Mouse (Mus musculus) CH12.LX (cell line): ENCODE results near the gene Hbs1l. TPM values are rescaled to one million over a fixed set of nuclear protein-coding genes. Genes with fewer than 3 reads are reported as not detected.

ENCODE experiments used
- DNase-seq: peaks from one replicate; pipeline ENCODE4 v3.0.0-alpha.2; 2013; ENCODE audit errors: extremely low read depth
- H3K27ac ChIP-seq: 2 replicates; pipeline ENCODE4 v1.5.1; 2012; ENCODE audit warnings: low read depth, mild to moderate bottlenecking, control low read depth, moderate library complexity; ENCODE audit not compliant: insufficient read depth
- H3K27me3 ChIP-seq: replicated peaks from 2 replicates; pipeline ENCODE3; 2012; ENCODE audit warnings: inconsistent platforms
- H3K36me3 ChIP-seq, 2 experiments: replicated peaks in 1 of 2; 2 replicates each; pipeline versions ENCODE3 to v1.6.1; 2012; ENCODE audit warnings: inconsistent platforms in 1 of 2, low read length in 1 of 2, mild to moderate bottlenecking in 1 of 2, mixed read lengths in 1 of 2, moderate library complexity in 1 of 2; ENCODE audit not compliant: control insufficient read depth in 1 of 2, insufficient read depth in 1 of 2
- H3K4me1 ChIP-seq, 2 experiments: 2 replicates each; pipeline ENCODE4 v1.6.1; 2012; ENCODE audit warnings: inconsistent platforms in 1 of 2, moderate library complexity in 1 of 2; ENCODE audit not compliant: insufficient read depth in 2 of 2, control insufficient read depth in 1 of 2
- H3K4me2 ChIP-seq: 2 replicates; pipeline ENCODE4 v1.6.1; 2012; ENCODE audit warnings: low read depth, mild to moderate bottlenecking, control low read depth; ENCODE audit not compliant: poor library complexity, insufficient read depth, severe bottlenecking
- H3K4me3 ChIP-seq, 3 experiments: fragments of 150-350 bp in 1 of 3; sonication (generic) in 1 of 3; replicated peaks in 1 of 3; 2 replicates each; pipeline versions ENCODE3 to v1.5.1; 2011 to 2012; ENCODE audit warnings: low read depth in 2 of 3, low read length in 2 of 3, mild to moderate bottlenecking in 2 of 3, moderate library complexity in 2 of 3, control low read depth in 1 of 3, improper control_type of control experiment in 1 of 3, inconsistent platforms in 1 of 3, mixed read lengths in 1 of 3; ENCODE audit not compliant: poor library complexity in 1 of 3
- H3K79me2 ChIP-seq: replicated peaks from 2 replicates; pipeline ENCODE4 v1.6.1; 2012; ENCODE audit warnings: mild to moderate bottlenecking, moderate library complexity; ENCODE audit not compliant: control insufficient read depth, poor library complexity, insufficient read depth, severe bottlenecking; ENCODE audit errors: extremely low read depth
- H3K9ac ChIP-seq: 2 replicates; pipeline ENCODE4 v1.6.1; 2012; ENCODE audit warnings: low read depth, mild to moderate bottlenecking, control low read depth, moderate library complexity; ENCODE audit not compliant: insufficient read depth
- H3K9me3 ChIP-seq: replicated peaks from 2 replicates; pipeline ENCODE3; 2012; ENCODE audit warnings: low read length, inconsistent platforms, mixed read lengths
- CHD1 ChIP-seq: IDR thresholded peaks from 2 replicates; pipeline ENCODE4 v1.6.1; 2012; ENCODE audit warnings: low read depth, low read length, improper control_type of control experiment, inconsistent platforms
- CHD2 ChIP-seq: IDR thresholded peaks from 2 replicates; pipeline ENCODE4 v1.6.1; 2011; ENCODE audit warnings: low read length, improper control_type of control experiment
- CTCF ChIP-seq, 2 experiments: IDR thresholded peaks in 1 of 2; conservative IDR thresholded peaks in 1 of 2; 2 replicates each; pipeline ENCODE4 v1.5.1; 2011 to 2012; ENCODE audit warnings: low read depth in 2 of 2, low read length in 2 of 2, improper control_type of control experiment in 1 of 2, inconsistent platforms in 1 of 2, mild to moderate bottlenecking in 1 of 2, moderate library complexity in 1 of 2
- JUN ChIP-seq: IDR thresholded peaks from 2 replicates; pipeline ENCODE4 v1.6.1; 2011; ENCODE audit warnings: low read depth, mild to moderate bottlenecking, low read length, improper control_type of control experiment, moderate library complexity; ENCODE audit not compliant: insufficient read depth
- MAZ ChIP-seq: IDR thresholded peaks from 2 replicates; pipeline ENCODE4 v1.6.1; 2012; ENCODE audit warnings: low read depth, mild to moderate bottlenecking, inconsistent platforms, low read length, improper control_type of control experiment, moderate library complexity
- MEF2A ChIP-seq: IDR thresholded peaks from 2 replicates; pipeline ENCODE4 v1.6.1; 2014; ENCODE audit warnings: low read depth, mild to moderate bottlenecking, inconsistent platforms, low read length, improper control_type of control experiment, borderline replicate concordance
- MXI1 ChIP-seq: IDR thresholded peaks from 2 replicates; pipeline ENCODE4 v1.6.1; 2011; ENCODE audit warnings: mild to moderate bottlenecking, low read depth, low read length, improper control_type of control experiment
- NRF1 ChIP-seq: IDR thresholded peaks from 2 replicates; pipeline ENCODE4 v1.6.1; 2014; ENCODE audit warnings: low read depth, mild to moderate bottlenecking, inconsistent platforms, low read length, improper control_type of control experiment, moderate library complexity
- SMC3 ChIP-seq: IDR thresholded peaks from 2 replicates; pipeline ENCODE4 v1.6.1; 2011; ENCODE audit warnings: low read depth, low read length, improper control_type of control experiment
- TCF12 ChIP-seq: IDR thresholded peaks from 2 replicates; pipeline ENCODE4 v1.6.1; 2014; ENCODE audit warnings: low read depth, mild to moderate bottlenecking, inconsistent platforms, low read length, improper control_type of control experiment
- UBTF ChIP-seq: IDR thresholded peaks from 2 replicates; pipeline ENCODE4 v1.6.1; 2012; ENCODE audit warnings: low read depth, mild to moderate bottlenecking, inconsistent platforms, low read length, improper control_type of control experiment, moderate library complexity
- ZC3H11A ChIP-seq: IDR thresholded peaks from 2 replicates; pipeline ENCODE4 v1.6.1; 2012; ENCODE audit warnings: low read depth, mild to moderate bottlenecking, inconsistent platforms, low read length, improper control_type of control experiment
- ZMIZ1 ChIP-seq: IDR thresholded peaks from 2 replicates; pipeline ENCODE4 v1.6.1; 2012; ENCODE audit warnings: low read depth, mild to moderate bottlenecking, inconsistent platforms, low read length, improper control_type of control experiment
- dilution Hi-C: fragments of 300-500 bp; cut with MboI; formaldehyde crosslinking; loops from 2 replicates; pipeline ENCODE4 v1.14.3; 2020; ENCODE audit warnings: low sequenced_read_pairs; ENCODE audit not compliant: extremely low pct_unique_long_range_greater_than_20kb, extremely low pct_ligation_motif_present
- in situ Hi-C: fragments of 300-500 bp; cut with MboI; formaldehyde crosslinking; loops from 3 replicates; pipeline ENCODE4 v1.14.3; 2019; ENCODE audit warnings: low sequenced_read_pairs, low pct_ligation_motif_present, low pct_unique_long_range_greater_than_20kb, mixed read lengths
- polyA plus RNA-seq: library from polyadenylated mRNA; unstranded; fragments of >175 nt; gene quantifications from 2 replicates; pipeline ENCODE4 v1.2.1, GENCODE M21; 2012; ENCODE audit warnings: low read depth; ENCODE audit not compliant: insufficient read length
- total RNA-seq, 2 experiments: library from RNA; depleted of rRNA; stranded (reverse); fragments of 300-350 nt in 1 of 2; fragments of >200 nt in 1 of 2; gene quantifications; 2 replicates each; pipeline ENCODE4 v1.2.3; 2012 to 2014

Gene Hbs1l
- total and polyA plus RNA-seq, 3 experiments, result 99.7 to 111 (median 111) TPM

DNA sequence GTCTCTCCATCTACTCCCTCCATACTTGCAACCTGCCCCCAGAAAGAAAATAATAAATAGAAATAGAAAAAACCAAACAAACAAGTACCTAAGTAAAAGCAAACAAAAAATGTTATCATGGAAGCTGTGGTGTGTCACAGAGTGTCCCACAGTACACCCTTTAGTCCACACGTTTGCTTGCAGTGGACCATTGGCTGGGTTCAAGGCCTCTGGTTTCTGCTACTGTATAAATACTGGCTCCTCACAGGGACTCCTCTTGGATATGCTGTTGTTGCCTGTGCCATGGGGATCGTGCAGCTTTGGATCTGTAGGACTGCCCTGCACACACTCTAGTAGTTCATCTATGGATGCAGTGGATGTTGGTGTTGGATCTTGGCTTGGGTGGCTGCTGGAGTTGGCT is 54.2 kb downstream of the Hbs1l start:
- DNase-seq, result no peak
- H3K9ac ChIP-seq, result no peak overlapping the region
- H3K4me1 ChIP-seq, result no peaks in the 10 kb centered on the region; a peak in 1 of 4 replicates
- no peak overlapping the region for H3K27ac ChIP-seq
- H3K4me3 ChIP-seq, result no peak overlapping the region
- dilution Hi-C loops (no loop called here), in situ Hi-C loops (no loop called here)
- H3K79me2 ChIP-seq, result no peaks in the 10 kb centered on the region
- H3K27me3 ChIP-seq, result no peaks in the 10 kb centered on the region
- H3K36me3 ChIP-seq, result peaks cover 69 to 86% of the 10 kb centered on the region in 2 experiments
- TF ChIP-seq SMC3, result no peak
- H3K4me2 ChIP-seq, result no peak overlapping the region
- H3K9me3 ChIP-seq, result no peaks in the 10 kb centered on the region

DNA sequence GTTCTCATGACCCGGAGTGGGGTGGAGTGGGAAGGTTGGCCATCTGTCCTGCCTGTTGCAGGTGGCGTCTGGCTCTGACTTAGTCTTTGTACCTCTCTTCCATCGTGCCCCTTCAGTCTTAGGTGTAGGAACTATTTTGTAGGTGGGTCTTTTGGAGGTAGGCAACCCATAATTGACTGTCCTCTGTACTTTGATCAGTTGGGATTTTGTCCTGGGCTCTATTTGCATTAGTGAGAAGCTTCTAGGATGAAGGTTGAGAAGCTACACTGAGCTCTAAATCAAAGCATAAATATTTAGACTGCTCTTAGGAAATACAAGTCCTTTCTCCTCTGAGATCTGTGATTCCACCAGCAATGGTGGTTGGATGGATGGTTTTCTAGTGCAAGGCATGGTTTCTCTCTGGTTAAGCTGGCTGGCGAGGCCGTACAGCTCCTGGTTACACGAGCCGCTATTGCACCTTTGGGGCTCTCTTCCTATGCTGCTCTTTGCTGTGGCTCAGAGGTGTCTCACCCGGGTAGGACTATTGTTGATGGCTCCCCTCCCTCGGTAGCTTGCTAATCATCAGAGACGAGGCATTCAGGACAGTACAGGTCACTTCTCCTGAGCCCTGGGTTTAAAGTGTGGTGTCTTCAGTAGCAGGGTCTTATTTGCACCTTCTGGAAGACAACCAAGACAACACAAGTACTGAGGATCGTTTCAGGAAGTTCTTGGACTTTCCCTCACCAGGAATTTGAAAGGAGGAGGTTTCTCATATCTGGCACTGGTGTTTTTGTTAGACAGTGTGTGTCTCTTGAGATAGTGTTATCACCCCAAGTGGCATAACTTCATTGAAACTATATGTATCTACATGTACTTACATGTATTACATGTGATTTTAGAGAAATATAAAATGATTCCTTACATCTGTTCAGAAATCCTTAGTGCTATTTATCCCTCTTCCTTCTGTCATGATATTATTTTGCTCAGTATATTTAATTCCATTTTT is 55.0 kb downstream of the Hbs1l start:
- Histone ChIP-seq H3K4me1 (no peaks in the 10 kb centered on the region; a peak in 1 of 4 replicates), H3K4me3 (no peak overlapping the region), H3K9ac (no peak overlapping the region), H3K79me2 (no peaks in the 10 kb centered on the region), H3K27me3 (no peaks in the 10 kb centered on the region), H3K9me3 (no peaks in the 10 kb centered on the region), H3K36me3 (peaks cover 63 to 86% of the 10 kb centered on the region in 2 experiments), H3K27ac (no peak overlapping the region), H3K4me2 (no peak overlapping the region)
- dilution Hi-C loops (no loop called here), in situ Hi-C loops (no loop called here)
- no peak for DNase-seq
- TF ChIP-seq NRF1 (no peak), CHD1 (no peak), UBTF (no peak), MEF2A (no peak), MXI1 (no peak), MAZ (no peak), TCF12 (no peak), ZMIZ1 (no peak), ZC3H11A (no peak), CTCF (conservative IDR thresholded peaks at IDR 0.05 in 1 of 2, IDR thresholded peaks at IDR 0.05 in 1 of 2; ENCODE audit: low read depth in 2 of 2, low read length in 2 of 2) (no peak), JUN (no peak), CHD2 (no peak)
